Mouse (Mus musculus) embryonic facial prominence, embryonic 12.5 days (tissue): ENCODE results near the gene Nr2f2. TPM values are rescaled to one million over a fixed set of nuclear protein-coding genes. Genes with fewer than 3 reads are reported as not detected.

Source experiments
- ATAC-seq: fragments of 200-750 bp; cut with Nextera tagmentation; 2 replicates; pipeline ENCODE4 v1.8.0; 2017; ENCODE audit not compliant: insufficient number of reproducible peaks, insufficient read depth, low FRiP score, low TSS enrichment
- H3K27ac ChIP-seq: fragments of 300-500 bp; sonication (generic); 2 replicates; pipeline ENCODE4 v1.5.1; 2016; ENCODE audit warnings: mild to moderate bottlenecking
- H3K27me3 ChIP-seq: fragments of 300-500 bp; sonication (generic); 2 replicates; pipeline ENCODE4 v1.6.1; 2016; ENCODE audit warnings: mild to moderate bottlenecking, moderate library complexity
- H3K36me3 ChIP-seq: fragments of 300-500 bp; sonication (generic); 2 replicates; pipeline ENCODE4 v1.6.1; 2016; ENCODE audit warnings: mild to moderate bottlenecking
- H3K4me1 ChIP-seq: fragments of 300-500 bp; sonication (generic); 2 replicates; pipeline ENCODE4 v1.6.1; 2016
- H3K4me2 ChIP-seq: fragments of 300-500 bp; sonication (generic); replicated peaks from 2 replicates; pipeline ENCODE4 v1.6.1; 2016; ENCODE audit warnings: mild to moderate bottlenecking, moderate library complexity
- H3K4me3 ChIP-seq: fragments of 300-500 bp; sonication (generic); 2 replicates; pipeline ENCODE4 v1.5.1; 2016; ENCODE audit warnings: mild to moderate bottlenecking
- H3K9ac ChIP-seq: fragments of 300-500 bp; sonication (generic); 2 replicates; pipeline ENCODE4 v1.6.1; 2016; ENCODE audit warnings: mild to moderate bottlenecking, moderate library complexity
- H3K9me3 ChIP-seq: fragments of 300-500 bp; sonication (generic); 2 replicates; pipeline ENCODE4 v1.6.1; 2016; ENCODE audit warnings: mild to moderate bottlenecking, moderate library complexity
- WGBS: fragments of 180-500 bp; shearing (Covaris S2); methylation state at CpG from one replicate; pipeline ENCODE4 v1.1.7; 2016; 5-methylcytosine and 5-hydroxymethylcytosine counted together
- polyA plus RNA-seq: library from polyadenylated mRNA; unstranded; fragments of >200 nt; fragmentation: Nextera tagmentation; extraction: Ambion mirVana; gene quantifications from 2 replicates; pipeline ENCODE4 v1.2.1, GENCODE M21; 2016

Nr2f2 gene
- polyA plus RNA-seq, 1 experiment from 2014 or later = 99.0 TPM

DNA sequence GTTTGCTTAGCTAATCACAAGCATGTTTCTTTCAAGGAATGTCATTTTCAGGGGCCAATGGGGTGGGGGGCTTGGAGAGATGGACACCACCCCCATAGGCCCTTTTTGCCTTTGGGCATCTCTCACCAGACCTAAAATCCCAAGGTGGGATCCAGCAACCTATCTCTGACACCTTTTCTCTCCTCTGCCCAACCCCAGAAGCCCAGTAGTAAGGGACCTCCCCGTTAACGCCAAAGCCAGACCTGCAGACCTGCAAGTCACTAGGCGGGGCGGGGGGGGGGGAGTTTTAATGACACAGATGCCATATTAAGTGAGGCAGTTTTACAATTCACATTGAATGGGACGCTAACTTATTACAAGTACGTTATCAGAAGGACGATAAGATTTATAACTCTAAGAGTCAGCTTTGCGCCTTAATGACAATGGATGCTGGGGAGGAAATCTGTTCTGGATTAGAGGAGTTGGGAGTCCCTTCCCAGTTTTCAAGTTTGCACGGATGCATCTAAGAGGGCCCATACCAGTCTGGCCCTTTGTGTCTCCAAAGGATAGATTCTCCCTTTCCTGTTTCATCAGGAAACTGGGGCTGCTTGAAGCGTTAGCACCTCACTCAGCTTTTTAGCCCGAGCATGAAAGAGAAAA, 17.4 kb downstream of the Nr2f2 start:
- Histone ChIP-seq H3K4me3 (peak overlapping the region; percentile 17), H3K9me3 (no peaks in the 10 kb centered on the region), H3K4me1 (peaks cover 55% of the 10 kb centered on the region), H3K27me3 (peaks cover 29% of the 10 kb centered on the region), H3K4me2 (peak overlapping the region; percentile 82), H3K27ac (peak overlapping the region; percentile 98), H3K9ac (peak overlapping the region; percentile 91), H3K36me3 (no peaks in the 10 kb centered on the region)
- no peak for ATAC-seq
- WGBS = 7% methylated on average over 11 of the region's 11 CpGs

DNA sequence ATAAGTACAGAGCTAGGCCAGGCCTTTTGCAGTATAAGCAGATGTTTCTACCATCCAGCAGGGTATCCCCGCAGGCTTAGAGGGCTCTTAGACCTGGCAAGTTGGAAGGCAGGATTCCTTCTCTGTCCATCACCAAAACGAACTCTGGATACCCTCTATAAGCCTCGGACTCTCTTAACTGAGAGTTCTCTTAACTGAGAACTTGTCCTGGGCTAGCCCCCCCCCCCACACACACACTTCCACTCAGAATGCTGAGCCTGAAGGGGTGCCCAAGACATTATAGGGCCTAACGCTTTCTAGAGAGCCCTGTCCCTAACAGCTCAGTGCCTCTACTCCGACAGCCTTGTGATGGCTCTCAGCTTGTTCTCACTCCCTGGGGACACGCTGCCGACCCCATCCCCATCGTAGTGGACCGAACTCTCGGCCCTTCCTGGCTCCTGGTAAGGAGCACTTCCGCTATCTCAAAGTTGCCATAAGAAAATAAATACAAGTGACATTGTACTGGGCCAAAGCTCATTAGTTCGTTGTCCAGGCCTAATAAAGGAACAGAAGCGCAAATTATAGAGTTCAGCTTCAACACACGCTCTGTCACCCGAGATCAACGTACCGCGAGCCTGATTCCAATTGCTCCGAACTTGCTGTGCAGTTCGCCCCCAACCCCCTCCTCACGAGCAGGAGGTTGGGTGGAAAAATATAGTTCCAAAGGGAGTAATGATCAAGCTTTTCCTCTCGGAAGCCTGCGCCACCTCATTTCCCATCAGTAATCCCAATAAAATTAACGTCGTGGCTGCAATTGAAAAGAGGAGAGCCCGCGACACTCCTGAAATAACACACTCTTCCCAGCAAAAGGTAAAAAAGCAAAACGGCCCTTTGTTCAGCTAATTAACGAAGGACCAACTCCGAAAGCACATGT, 18.2 kb downstream of the Nr2f2 start:
- H3K9me3 ChIP-seq = no peaks in the 10 kb centered on the region
- 5% methylated on average over 30 of the region's 30 CpGs for WGBS
- peaks cover 62% of the 10 kb centered on the region for H3K4me1 ChIP-seq
- peak overlapping the region; percentile 82 for H3K4me2 ChIP-seq
- H3K36me3 ChIP-seq = no peaks in the 10 kb centered on the region
- peak overlapping the region; percentile 52 for H3K9ac ChIP-seq
- H3K27me3 ChIP-seq = peaks cover 32% of the 10 kb centered on the region
- peak overlapping the region; percentile 17 for H3K4me3 ChIP-seq
- peak overlapping the region; percentile 98 for H3K27ac ChIP-seq
- ATAC-seq = no peak

DNA sequence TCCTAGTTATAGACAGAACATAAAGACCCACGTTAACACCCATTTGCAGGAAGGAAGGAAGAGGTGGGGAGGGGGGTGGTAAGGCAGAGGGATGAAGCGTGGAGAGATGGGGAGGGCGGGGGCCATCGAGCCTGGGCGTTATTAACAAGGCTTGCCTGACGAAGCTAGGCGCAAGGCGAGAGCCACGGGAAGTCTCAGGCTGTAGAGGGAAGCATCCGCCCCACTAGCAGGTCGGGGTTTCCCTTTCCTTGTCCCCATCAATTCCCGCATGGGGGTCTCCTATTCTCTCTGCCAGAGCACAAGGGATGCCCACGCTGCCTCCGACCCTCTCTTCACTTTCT, 18.9 kb downstream of the Nr2f2 start:
- peak overlapping the region; percentile 82 for H3K4me2 ChIP-seq
- H3K27ac ChIP-seq = peak overlapping the region; percentile 98
- H3K27me3 ChIP-seq = peaks cover 32% of the 10 kb centered on the region
- no peaks in the 10 kb centered on the region for H3K9me3 ChIP-seq
- H3K36me3 ChIP-seq = no peaks in the 10 kb centered on the region
- H3K9ac ChIP-seq = peak overlapping the region; percentile 52
- peak overlapping the region; percentile 17; the same call in 1 of the 2 replicates for H3K4me3 ChIP-seq
- no peak for ATAC-seq
- peaks cover 62% of the 10 kb centered on the region for H3K4me1 ChIP-seq
- 18% methylated on average over 14 of the region's 14 CpGs for WGBS

DNA sequence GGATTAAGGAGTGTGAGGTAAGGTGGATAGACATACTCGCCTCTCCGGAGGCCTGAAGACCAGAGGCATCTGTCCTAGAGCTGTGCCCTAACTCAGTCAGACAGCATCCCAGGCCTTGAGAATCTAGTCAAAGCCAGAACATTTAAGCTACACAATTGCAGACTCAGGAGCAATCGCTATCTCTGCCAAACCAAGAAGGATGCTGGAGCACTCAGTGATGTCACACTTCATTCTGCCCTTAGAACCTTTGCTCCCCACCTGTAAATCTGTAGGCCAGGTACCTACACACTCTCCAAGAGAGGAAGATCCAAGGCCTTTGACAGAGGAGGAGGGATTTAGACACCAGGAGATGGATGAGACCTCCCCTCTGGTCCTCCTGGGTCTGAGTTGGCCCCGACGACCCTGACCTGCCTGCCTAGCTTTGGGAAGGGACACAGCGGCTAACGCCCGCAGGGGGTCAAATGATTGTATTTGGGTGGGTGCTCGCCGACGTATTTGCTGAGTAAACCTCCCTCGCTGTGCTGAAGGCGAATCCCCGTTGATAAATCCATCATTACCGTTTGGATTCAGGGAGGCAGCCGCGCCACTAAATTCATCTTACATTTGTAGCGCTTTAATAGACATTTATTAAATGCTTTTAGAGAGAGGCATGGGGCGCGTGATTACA, 19.5 kb downstream of the Nr2f2 start:
- Histone ChIP-seq H3K36me3 (no peaks in the 10 kb centered on the region), H3K27ac (peak overlapping the region; percentile 98), H3K4me1 (peaks cover 60% of the 10 kb centered on the region), H3K9ac (peak overlapping the region; percentile 52; the same call in 1 of the 2 replicates), H3K27me3 (peaks cover 32% of the 10 kb centered on the region), H3K4me3 (no peak overlapping the region), H3K9me3 (no peaks in the 10 kb centered on the region), H3K4me2 (peak overlapping the region; percentile 82)
- ATAC-seq = 0 out of 2 replicates have a peak, but pooled peaks have one; percentile 29
- WGBS = 18% methylated on average over 20 of the region's 20 CpGs

DNA sequence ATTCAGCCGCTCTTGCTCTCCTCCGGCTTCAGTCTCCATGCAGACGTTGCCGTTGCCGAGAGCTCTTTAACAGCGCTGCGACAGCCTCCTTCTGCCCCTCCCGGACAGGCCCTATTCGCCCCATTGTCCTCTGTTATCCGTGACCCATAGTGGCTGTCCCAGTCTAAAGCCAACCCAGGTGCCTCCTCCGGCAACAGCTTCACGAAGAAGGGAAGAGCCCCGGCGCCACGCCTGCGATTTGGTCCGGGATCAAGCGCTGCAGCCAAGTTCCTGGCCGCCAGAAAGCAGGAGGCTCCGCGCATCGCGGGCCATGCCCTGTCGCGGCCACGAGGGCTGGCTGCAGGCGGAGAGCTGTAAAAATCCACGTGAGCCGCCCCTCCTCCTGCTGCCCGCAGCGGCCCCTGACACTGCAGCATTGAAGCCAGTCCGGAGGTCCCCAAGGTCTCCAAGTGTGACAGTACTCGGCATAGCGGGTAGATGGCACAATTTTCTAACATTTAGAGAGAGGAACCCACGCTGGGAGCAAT, 20.5 kb downstream of the Nr2f2 start:
- Histone ChIP-seq H3K9me3 (no peaks in the 10 kb centered on the region), H3K27ac (peak overlapping the region; percentile 98), H3K36me3 (no peaks in the 10 kb centered on the region), H3K27me3 (peaks cover 34% of the 10 kb centered on the region), H3K9ac (peak overlapping the region; percentile 47), H3K4me1 (peaks cover 57% of the 10 kb centered on the region), H3K4me3 (peak overlapping the region; percentile 34), H3K4me2 (peak overlapping the region; percentile 82)
- under 1% methylated on average over 35 of the region's 35 CpGs for WGBS
- no peak for ATAC-seq

DNA sequence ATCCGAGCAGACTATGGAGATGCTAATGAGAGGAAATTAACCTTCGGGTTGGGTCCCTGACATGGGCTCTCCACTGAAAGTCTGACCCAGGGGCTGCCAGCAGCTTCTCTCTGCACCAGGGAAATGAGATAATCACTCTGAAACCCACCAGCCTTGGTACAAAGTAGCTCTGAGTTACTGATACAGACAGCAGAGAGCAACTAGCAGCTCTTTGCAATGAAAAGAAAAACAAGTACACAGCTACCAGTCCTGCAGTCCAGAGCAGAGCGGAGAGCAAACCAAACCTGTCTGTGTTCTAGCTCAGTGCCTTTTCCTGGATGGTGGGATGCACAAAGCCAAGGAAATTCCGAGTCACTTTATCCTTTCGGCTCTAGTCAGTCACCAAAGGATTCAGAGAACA, 23.1 kb downstream of the Nr2f2 start:
- Histone ChIP-seq H3K36me3 (no peaks in the 10 kb centered on the region), H3K9me3 (no peaks in the 10 kb centered on the region), H3K4me3 (no peak overlapping the region), H3K9ac (no peak overlapping the region), H3K4me1 (peaks cover 38% of the 10 kb centered on the region), H3K4me2 (0 out of 2 replicates have a peak overlapping the region, but pooled peaks have one; percentile 11), H3K27me3 (peaks cover 57% of the 10 kb centered on the region), H3K27ac (0 out of 2 replicates have a peak overlapping the region, but pooled peaks have one; percentile 30)
- ATAC-seq = no peak
- WGBS = 32% methylated on average over 5 of the region's 5 CpGs

DNA sequence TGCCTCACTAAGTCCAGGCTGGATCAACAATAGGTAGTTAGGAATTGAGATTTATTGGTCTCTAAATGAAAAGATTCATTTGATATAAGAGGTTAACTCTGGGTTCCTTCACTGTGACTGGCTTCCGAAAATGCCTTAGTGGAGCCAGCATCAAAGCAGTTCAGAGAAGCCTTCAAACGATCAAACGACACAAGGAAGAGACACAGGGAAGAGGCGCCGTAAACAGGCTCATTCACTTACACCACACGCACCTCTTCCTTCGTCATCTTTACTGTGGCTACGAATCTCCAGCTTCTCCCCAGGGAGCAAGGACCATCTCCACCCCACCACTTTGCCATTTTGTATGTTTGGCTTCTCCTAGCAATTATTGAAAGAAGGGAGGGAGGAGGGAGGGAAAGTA, 23.8 kb downstream of the Nr2f2 start:
- Histone ChIP-seq H3K4me1 (peaks cover 35% of the 10 kb centered on the region), H3K27me3 (peaks cover 58% of the 10 kb centered on the region), H3K36me3 (no peaks in the 10 kb centered on the region), H3K9ac (no peak overlapping the region), H3K9me3 (no peaks in the 10 kb centered on the region), H3K27ac (no peak overlapping the region), H3K4me2 (no peak overlapping the region), H3K4me3 (no peak overlapping the region)
- 24% methylated on average over 8 of the region's 8 CpGs for WGBS
- ATAC-seq = no peak

DNA sequence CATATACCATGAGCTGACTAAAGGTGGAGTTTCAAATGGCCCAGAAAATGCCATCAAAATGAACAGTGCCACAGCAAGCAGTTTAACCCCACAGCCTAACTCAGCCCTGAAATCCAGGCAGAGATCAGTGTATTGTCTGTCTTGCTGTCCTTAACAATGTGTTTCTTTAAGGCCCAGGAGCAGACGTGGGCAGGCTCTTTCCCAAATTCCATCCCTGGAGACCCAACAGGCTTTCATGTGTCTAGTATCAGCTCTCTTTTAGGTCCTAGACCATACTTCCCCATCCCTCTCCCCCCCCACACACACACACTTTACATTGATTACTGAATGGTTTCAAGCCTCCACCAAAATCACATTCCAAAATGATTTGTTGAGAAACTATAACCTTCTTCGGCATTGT, 24.5 kb downstream of the Nr2f2 start:
- Histone ChIP-seq H3K27me3 (peaks cover 58% of the 10 kb centered on the region), H3K4me2 (no peak overlapping the region)
- WGBS = 26% methylated on average over 2 of the region's 2 CpGs

DNA sequence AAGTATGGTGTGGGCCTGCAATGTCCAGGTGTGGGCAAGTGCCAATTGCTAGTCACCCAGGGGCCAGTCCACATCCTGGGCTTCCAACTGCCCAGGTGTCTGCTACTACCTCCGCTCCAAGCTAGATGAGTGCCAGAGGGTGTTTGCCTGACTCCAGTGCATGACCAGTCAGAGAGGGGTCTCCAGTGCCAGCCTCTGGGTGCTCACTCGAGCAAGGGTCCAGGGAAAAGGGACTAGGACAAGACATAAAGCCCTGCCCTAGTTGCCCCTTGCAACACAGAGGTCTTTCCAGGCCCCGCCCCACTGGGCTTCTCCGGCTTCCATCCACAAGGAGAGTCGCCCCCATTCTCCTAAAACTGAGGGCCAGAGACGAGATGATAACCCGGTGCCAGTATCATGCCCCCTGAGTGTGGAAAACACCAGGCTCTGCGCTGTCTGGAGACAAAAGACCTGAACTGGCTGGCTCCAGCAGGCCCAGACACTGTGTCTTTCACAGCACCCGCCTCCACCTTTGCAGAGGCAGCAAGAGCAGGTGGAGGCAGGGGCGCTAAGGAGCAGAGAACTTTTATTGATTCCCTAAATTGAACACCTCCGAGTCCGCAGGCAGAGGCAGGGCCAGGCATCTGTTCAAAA, 26.4 kb downstream of the Nr2f2 start:
- Histone ChIP-seq H3K36me3 (no peaks in the 10 kb centered on the region), H3K9ac (no peak overlapping the region), H3K27ac (no peak overlapping the region), H3K4me3 (no peak overlapping the region), H3K9me3 (no peaks in the 10 kb centered on the region), H3K27me3 (peaks cover 66% of the 10 kb centered on the region), H3K4me1 (peaks cover 24% of the 10 kb centered on the region), H3K4me2 (no peak overlapping the region)
- no peak for ATAC-seq
- 38% methylated on average over 12 of the region's 12 CpGs for WGBS

More for the DNA sequence above, 24.5 kb downstream of the Nr2f2 start:
- Histone ChIP-seq H3K4me3 (no peak overlapping the region), H3K27ac (no peak overlapping the region), H3K4me1 (peaks cover 34% of the 10 kb centered on the region), H3K36me3 (no peaks in the 10 kb centered on the region), H3K9me3 (no peaks in the 10 kb centered on the region), H3K9ac (no peak overlapping the region)
- no peak for ATAC-seq

DNA sequence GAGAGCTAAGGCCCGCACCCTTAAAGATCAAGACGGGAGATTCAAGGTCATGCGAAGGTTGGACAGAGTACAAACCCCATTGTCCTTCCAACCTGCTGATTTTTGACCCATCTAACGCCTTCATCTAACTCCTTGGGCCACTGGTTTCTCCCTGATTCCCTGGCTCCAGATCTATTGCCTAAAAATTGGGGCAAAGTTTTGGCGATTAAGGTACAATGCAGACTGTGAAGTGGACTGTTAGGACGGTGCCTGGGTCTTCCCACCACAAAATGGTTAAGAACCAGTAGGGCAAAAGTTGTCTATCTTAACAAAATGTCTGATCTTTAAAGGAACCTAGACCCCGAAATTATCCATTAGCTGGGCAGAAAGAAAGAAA, 28.3 kb downstream of the Nr2f2 start:
- 22% methylated on average over 7 of the region's 7 CpGs for WGBS
- Histone ChIP-seq H3K4me3 (no peak overlapping the region), H3K4me2 (no peak overlapping the region)

More for the DNA sequence above, 28.3 kb downstream of the Nr2f2 start:
- Histone ChIP-seq H3K27ac (no peak overlapping the region), H3K27me3 (peaks cover 66% of the 10 kb centered on the region), H3K9ac (no peak overlapping the region), H3K9me3 (no peaks in the 10 kb centered on the region), H3K36me3 (no peaks in the 10 kb centered on the region), H3K4me1 (peaks cover 13% of the 10 kb centered on the region; the same call in 1 of the 2 replicates)
- no peak for ATAC-seq
